Mouse (Mus musculus) limb, embryonic 12.5 days (tissue): ENCODE results near the gene Hps3. TPM values are rescaled to one million over a fixed set of nuclear protein-coding genes. Genes with fewer than 3 reads are reported as not detected.

Experiments used
- polyA plus RNA-seq: library from polyadenylated mRNA; unstranded; fragments of >200 nt; fragmentation: Nextera tagmentation; extraction: Ambion mirVana; gene quantifications from 2 replicates; pipeline ENCODE4 v1.2.1, GENCODE M21; 2016

The Hps3 gene
- polyA plus RNA-seq, 1 experiment from 2014 or later: 9.6 TPM

Other genes starting within 250 kb of the Hps3 start
- gene Cp, start 78.3 kb downstream of the Hps3 start, polyA plus RNA-seq: 0.05 and 0.33 TPM in 2 replicates
- gene Hltf, start 22.5 kb upstream of the Hps3 start, polyA plus RNA-seq: 18.9 and 20.0 TPM in 2 replicates
- gene Gyg, start 120.0 kb upstream of the Hps3 start, polyA plus RNA-seq: 33.6 and 34.9 TPM in 2 replicates
- 2.0 and 4.0 TPM in 2 replicates for gene Cpa3, start 206.9 kb upstream of the Hps3 start, polyA plus RNA-seq
- not detected in 2 replicates for gene Cpb1, start 240.4 kb upstream of the Hps3 start, polyA plus RNA-seq